Mouse (Mus musculus) WW6 (cell line): Measurements from ENCODE around the gene Ano9.
A peak's percentile ranks its signal among the peaks of the same experiment; 100 is the strongest.

Experiments used
- DNase-seq: peaks from one replicate; pipeline ENCODE4 v3.0.0-alpha.2; 2013; ENCODE audit warnings: low read depth, low spot score

Gene Ano9

GRCm38 (mm10) chr7:141099911-141100691 is 17.5 kb downstream of the Ano9 start, which contains the start of gene Sigirr:
TSS of gene Sigirr (minus strand) at chr7:141100572.
- peak; percentile 43 for DNase-seq

GRCm38 (mm10) chr7:141097177-141097576 is 20.4 kb downstream of the Ano9 start:
- DNase-seq: no peak

- DNase-seq: no peak
These were observed 21.0 kb downstream of the Ano9 start for GRCm38 (mm10) chr7:141096649-141097056.

- DNase-seq: no peak
These were observed 21.6 kb downstream of the Ano9 start for GRCm38 (mm10) chr7:141096021-141096420.

GRCm38 (mm10) chr7:141094487-141095205 is 23.0 kb downstream of the Ano9 start:
- DNase-seq: no peak

GRCm38 (mm10) chr7:141093950-141094349 is 23.7 kb downstream of the Ano9 start:
- DNase-seq: no peak

- DNase-seq: peak; percentile 76
These were observed 25.4 kb downstream of the Ano9 start for GRCm38 (mm10) chr7:141092051-141092735.

GRCm38 (mm10) chr7:141090228-141090627 is 27.4 kb downstream of the Ano9 start:
- no peak for DNase-seq

- no peak for DNase-seq
These were observed 29.1 kb downstream of the Ano9 start for GRCm38 (mm10) chr7:141088473-141088872.

GRCm38 (mm10) chr7:141087894-141088293 is 29.7 kb downstream of the Ano9 start:
- DNase-seq: no peak

- DNase-seq: no peak
These were observed 37.8 kb downstream of the Ano9 start for GRCm38 (mm10) chr7:141079481-141080449.

GRCm38 (mm10) chr7:141078876-141079275 is 38.7 kb downstream of the Ano9 start:
- DNase-seq: no peak

GRCm38 (mm10) chr7:141077841-141078240 is 39.8 kb downstream of the Ano9 start, which contains the start of gene Pkp3:
TSS of gene Pkp3 (plus strand) at chr7:141078218.
- DNase-seq: no peak

- DNase-seq: no peak
These were observed 43.8 kb downstream of the Ano9 start for GRCm38 (mm10) chr7:141073782-141074181.

GRCm38 (mm10) chr7:141072017-141072745 is 45.4 kb downstream of the Ano9 start:
- DNase-seq: no peak

GRCm38 (mm10) chr7:141070058-141070862 is 47.3 kb downstream of the Ano9 start:
- DNase-seq: peak; percentile 73

- no peak for DNase-seq
These were observed 49.3 kb downstream of the Ano9 start for GRCm38 (mm10) chr7:141068351-141068750.

GRCm38 (mm10) chr7:141064576-141064975 is 53.0 kb downstream of the Ano9 start:
- no peak for DNase-seq

GRCm38 (mm10) chr7:141064175-141064574 is 53.4 kb downstream of the Ano9 start:
- no peak for DNase-seq
